Mouse (Mus musculus) forebrain, postnatal 0 days (tissue): Measurements from ENCODE around the gene Gm28557. TPM values are rescaled to one million over a fixed set of nuclear protein-coding genes. Genes with fewer than 3 reads are reported as not detected.

Experiments used
- ATAC-seq: fragments of 200-750 bp; cut with Nextera tagmentation; 2 replicates; pipeline ENCODE4 v1.8.0; 2017; ENCODE audit warnings: mild to moderate bottlenecking, moderate library complexity
- DNase-seq: peaks from one replicate; pipeline ENCODE4 v3.0.0-alpha.2; 2015
- H3K27ac ChIP-seq: fragments of 300-500 bp; sonication (generic); 2 replicates; pipeline ENCODE4 v1.5.1; 2014; ENCODE audit warnings: low read depth, mild to moderate bottlenecking, antibody characterized with exemption, low read length, moderate library complexity, mixed read lengths
- H3K27me3 ChIP-seq: fragments of 300-500 bp; sonication (generic); 2 replicates; pipeline ENCODE4 v1.6.1; 2014; ENCODE audit warnings: mild to moderate bottlenecking, low read length, mixed read lengths; ENCODE audit not compliant: insufficient read depth
- H3K36me3 ChIP-seq: fragments of 300-500 bp; sonication (generic); 2 replicates; pipeline ENCODE4 v1.6.1; 2014; ENCODE audit warnings: mild to moderate bottlenecking, moderate library complexity; ENCODE audit not compliant: insufficient read depth
- H3K4me1 ChIP-seq: fragments of 300-500 bp; sonication (generic); 2 replicates; pipeline ENCODE4 v1.6.1; 2014; ENCODE audit warnings: antibody characterized with exemption; ENCODE audit not compliant: insufficient read depth
- H3K4me2 ChIP-seq: fragments of 300-500 bp; sonication (generic); 2 replicates; pipeline ENCODE4 v1.6.1; 2014; ENCODE audit warnings: low read depth, mild to moderate bottlenecking, moderate library complexity
- H3K4me3 ChIP-seq: fragments of 300-500 bp; sonication (generic); 2 replicates; pipeline ENCODE4 v1.5.1; 2014; ENCODE audit warnings: low read depth, low read length, mixed read lengths
- H3K9ac ChIP-seq: fragments of 300-500 bp; sonication (generic); 2 replicates; pipeline ENCODE4 v1.6.1; 2014; ENCODE audit warnings: mild to moderate bottlenecking
- H3K9me3 ChIP-seq: fragments of 300-500 bp; sonication (generic); 2 replicates; pipeline ENCODE4 v1.6.1; 2016; ENCODE audit warnings: low read length
- CTCF ChIP-seq: sonication (generic); IDR thresholded peaks from 2 replicates; pipeline ENCODE4 v1.5.1; 2016; ENCODE audit warnings: antibody characterized with exemption, control low read depth, low read depth
- WGBS: fragments of 180-500 bp; shearing (Covaris S2); extraction: QIAGEN DNeasy Blood & Tissue Kit; methylation state at CpG from one replicate; pipeline ENCODE4 v1.1.7; 2014; 5-methylcytosine and 5-hydroxymethylcytosine counted together
- polyA plus RNA-seq: library from polyadenylated mRNA; unstranded; fragments of >200 nt; fragmentation: Nextera tagmentation; extraction: Ambion mirVana; gene quantifications from 2 replicates; pipeline ENCODE4 v1.2.1, GENCODE M21; 2015
- total RNA-seq: library from RNA; depleted of rRNA; stranded (reverse); fragments of >200 nt; gene quantifications from 2 replicates; pipeline ENCODE4 v1.2.3, GENCODE M21; 2014

Gm28557 gene
- total and polyA plus RNA-seq, 2 experiments from 2014 or later = 0.92 to 1.4 TPM

GRCm38 (mm10) chr13:67112096-67112495 lies 3.7 kb upstream of the Gm28557 start:
- Histone ChIP-seq H3K9me3 (no peaks in the 10 kb centered on the region), H3K36me3 (no peaks in the 10 kb centered on the region)
- ATAC-seq = no peak

GRCm38 (mm10) chr13:67108821-67109206 lies 410 bp upstream of the Gm28557 start:
- no peaks in the 10 kb centered on the region; the same call in 1 of the 2 replicates for H3K4me1 ChIP-seq
- H3K36me3 ChIP-seq = no peaks in the 10 kb centered on the region
- H3K9ac ChIP-seq = 0 out of 2 replicates have a peak overlapping the region, but pooled peaks have one; percentile 19
- no peak for TF ChIP-seq CTCF
- DNase-seq (no peak), ATAC-seq (peak; percentile 75)
- peak overlapping the region; percentile 83 for H3K4me2 ChIP-seq
- no peaks in the 10 kb centered on the region for H3K27me3 ChIP-seq
- no peaks in the 10 kb centered on the region for H3K9me3 ChIP-seq
- H3K4me3 ChIP-seq = peak overlapping the region; percentile 63
- no peak overlapping the region for H3K27ac ChIP-seq
- 4% methylated on average over 9 of the region's 9 CpGs for WGBS

More at GRCm38 (mm10) chr13:67112096-67112495, 3.7 kb upstream of the Gm28557 start:
- Histone ChIP-seq H3K4me1 (no peaks in the 10 kb centered on the region; the same call in 1 of the 2 replicates), H3K27me3 (no peaks in the 10 kb centered on the region), H3K4me3 (no peak overlapping the region), H3K9ac (no peak overlapping the region), H3K27ac (no peak overlapping the region), H3K4me2 (no peak overlapping the region)
- TF ChIP-seq CTCF = no peak
- 85% methylated on average over 12 of the region's 12 CpGs for WGBS
- DNase-seq = no peak

- no peaks in the 10 kb centered on the region; the same call in 1 of the 2 replicates for H3K4me1 ChIP-seq
- H3K4me2 ChIP-seq = peak overlapping the region; percentile 83
- no peaks in the 10 kb centered on the region for H3K27me3 ChIP-seq
- 69% methylated on average over 9 of the region's 9 CpGs for WGBS
- TF ChIP-seq CTCF = no peak
- DNase-seq (no peak), ATAC-seq (no peak)
- peak overlapping the region; percentile 53; the same call in 1 of the 2 replicates for H3K9ac ChIP-seq
- no peak overlapping the region for H3K27ac ChIP-seq
- H3K36me3 ChIP-seq = no peaks in the 10 kb centered on the region
- peak overlapping the region; percentile 63 for H3K4me3 ChIP-seq
- H3K9me3 ChIP-seq = no peaks in the 10 kb centered on the region
Observed at GRCm38 (mm10) chr13:67107681-67108080, 723 bp downstream of the Gm28557 start.

GRCm38 (mm10) chr13:67097876-67098275 lies 10.5 kb downstream of the Gm28557 start, which contains the start of gene Zfp708:
Gene Zfp708 (minus strand): TSS chr13:67097976.
- H3K27me3 ChIP-seq = no peaks in the 10 kb centered on the region
- no peak for TF ChIP-seq CTCF
- H3K4me3 ChIP-seq = no peak within 1 kb of the TSS
- DNase-seq (no peak), ATAC-seq (no peak)
- no peak within 1 kb of the TSS for H3K9ac ChIP-seq
- no peaks in the 10 kb centered on the region for H3K36me3 ChIP-seq
- WGBS = 90% methylated on average over 10 of the region's 10 CpGs
- H3K4me1 ChIP-seq = no peaks in the 10 kb centered on the region
- H3K4me2 ChIP-seq = no peak within 1 kb of the TSS
- H3K27ac ChIP-seq = no peak within 1 kb of the TSS
- no peaks in the 10 kb centered on the region for H3K9me3 ChIP-seq

GRCm38 (mm10) chr13:67090154-67090553 lies 18.2 kb downstream of the Gm28557 start:
- H3K4me1 ChIP-seq = no peaks in the 10 kb centered on the region
- no peak overlapping the region for H3K9ac ChIP-seq
- 87% methylated on average over 1 of the region's 1 CpGs for WGBS
- H3K9me3 ChIP-seq = no peaks in the 10 kb centered on the region
- no peaks in the 10 kb centered on the region for H3K36me3 ChIP-seq
- H3K27ac ChIP-seq = no peak overlapping the region
- no peak overlapping the region for H3K4me2 ChIP-seq
- DNase-seq (no peak), ATAC-seq (no peak)
- H3K4me3 ChIP-seq = no peak overlapping the region
- TF ChIP-seq CTCF = no peak
- H3K27me3 ChIP-seq = no peaks in the 10 kb centered on the region

GRCm38 (mm10) chr13:67081946-67082345 lies 26.5 kb downstream of the Gm28557 start:
- DNase-seq (no peak), ATAC-seq (no peak)
- WGBS = 79% methylated on average over 1 of the region's 1 CpGs
- TF ChIP-seq CTCF = no peak
- H3K4me2 ChIP-seq = peak overlapping the region; percentile 72
- peak overlapping the region; percentile 70; the same call in 1 of the 2 replicates for H3K9ac ChIP-seq
- H3K4me3 ChIP-seq = peak overlapping the region; percentile 77
- H3K27me3 ChIP-seq = no peaks in the 10 kb centered on the region
- peaks cover 3% of the 10 kb centered on the region; the same call in 1 of the 2 replicates for H3K36me3 ChIP-seq
- H3K4me1 ChIP-seq = peaks cover 6% of the 10 kb centered on the region
- H3K27ac ChIP-seq = peak overlapping the region; percentile 71
- H3K9me3 ChIP-seq = 0 out of 2 replicates have a peak, but pooled peaks cover 6% of the 10 kb centered on the region

- under 1% methylated on average over 24 of the region's 24 CpGs for WGBS
- Histone ChIP-seq H3K27ac (peak overlapping the region; percentile 71), H3K4me1 (peaks cover 6% of the 10 kb centered on the region), H3K9ac (peak overlapping the region; percentile 70), H3K4me2 (peak overlapping the region; percentile 72), H3K36me3 (peaks cover 4% of the 10 kb centered on the region; the same call in 1 of the 2 replicates), H3K27me3 (no peaks in the 10 kb centered on the region), H3K4me3 (peak overlapping the region; percentile 77), H3K9me3 (0 out of 2 replicates have a peak, but pooled peaks cover 7% of the 10 kb centered on the region)
- TF ChIP-seq CTCF = no peak
- DNase-seq (peak; percentile 81), ATAC-seq (peak; percentile 98)
Observed at GRCm38 (mm10) chr13:67081142-67081713, 27.2 kb downstream of the Gm28557 start.
